Mouse (Mus musculus) mammary gland, adult 2 months (tissue): ENCODE results near the gene Olfr134. TPM values are rescaled to one million over a fixed set of nuclear protein-coding genes. Genes with fewer than 3 reads are reported as not detected.

Experiments
- polyA plus RNA-seq: library from polyadenylated mRNA; depleted of rRNA; stranded (reverse); fragments of >200 nt; gene quantifications from 2 replicates; pipeline ENCODE4 v1.2.3, GENCODE M21; 2012; ENCODE audit warnings: low replicate concordance; rRNA removed

Gene Olfr134
- not detected in 2 replicates for polyA plus RNA-seq

GRCm38 (mm10) chr17:38171088-38171487, at the start of gene Olfr134:
Gene Olfr134 (plus strand): TSS chr17:38171388.

GRCm38 (mm10) chr17:38134426-38134825, 36.8 kb upstream of the Olfr134 start, which contains the start of gene Olfr132:
Gene Olfr132 (minus strand): TSS chr17:38134526.

GRCm38 (mm10) chr17:38144981-38145380, 26.2 kb upstream of the Olfr134 start, which contains the start of gene Olfr133:
Gene Olfr133 (plus strand): TSS chr17:38145281.

GRCm38 (mm10) chr17:38204035-38204434, 32.8 kb downstream of the Olfr134 start, which contains the start of gene Olfr135:
Gene Olfr135 (plus strand): TSS chr17:38204335.

Other genes starting within 250 kb of the Olfr134 start
- not detected in 2 replicates for gene Olfr761, start 218.3 kb upstream of the Olfr134 start, polyA plus RNA-seq
- gene Olfr129, start 111.3 kb upstream of the Olfr134 start, polyA plus RNA-seq = not detected in 2 replicates
- not detected in 2 replicates for gene Olfr130, start 107.5 kb upstream of the Olfr134 start, polyA plus RNA-seq
- gene Olfr131, start 82.7 kb upstream of the Olfr134 start, polyA plus RNA-seq = not detected in 2 replicates
- not detected in 2 replicates for gene Olfr132, start 36.9 kb upstream of the Olfr134 start, polyA plus RNA-seq
- not detected in 2 replicates for gene Olfr133, start 26.1 kb upstream of the Olfr134 start, polyA plus RNA-seq
- not detected in 2 replicates for gene Olfr135, start 32.9 kb downstream of the Olfr134 start, polyA plus RNA-seq
- gene Olfr138, start 89.6 kb downstream of the Olfr134 start, polyA plus RNA-seq = not detected in 2 replicates
- gene Olfr137, start 136.2 kb downstream of the Olfr134 start, polyA plus RNA-seq = not detected in 2 replicates
- not detected in 2 replicates for gene Olfr136, start 158.4 kb downstream of the Olfr134 start, polyA plus RNA-seq
- not detected in 2 replicates for gene Esp36, start 248.8 kb downstream of the Olfr134 start, polyA plus RNA-seq